ENCODE assay signal across 14 mouse cellular contexts in genomic region chr5:114785196-114785595, GRCm38 (mm10). TPM values are rescaled to one million over a fixed set of nuclear protein-coding genes. Genes with fewer than 3 reads are reported as not detected.
DNase-seq lines count a peak whose midpoint lies in the region; ATAC-seq and TF ChIP-seq lines count a peak whose summit lies in the region.
"Had no signal": no experiment of that assay in that cellular context is flagged by ENCODE, and none has a peak within 500 bp of the region (broad histone marks: within the 10 kb centered on the region; RNA-seq: fewer than 3 reads in every experiment).

No protein-coding gene starts in this region.

- no peak for TF ChIP-seq EP300 in heart, postnatal 0 days (IDR thresholded peaks at IDR 0.05; ENCODE audit: low read depth)

- no peak overlapping the region; the same call in 1 of the 2 replicates for H3K4me2 ChIP-seq in heart, embryonic 11.5 days
- peak overlapping the region; percentile 4; the same call in 1 of the 2 replicates for H3K4me2 ChIP-seq in heart, postnatal 0 days (ENCODE audit: low read depth, low read length)

- no peak overlapping the region for H3K27ac ChIP-seq in heart, embryonic 11.5 days (ENCODE audit: low read depth, low read length)
- H3K27ac ChIP-seq in heart, postnatal 0 days (ENCODE audit: low read depth): peak overlapping the region; percentile 76

- ATAC-seq in heart, embryonic 11.5 days (replicated peaks; ENCODE audit: insufficient number of reproducible peaks, low FRiP score, low TSS enrichment): no peak
- no peak for ATAC-seq in heart, postnatal 0 days (ENCODE audit: insufficient read depth, low read depth)
- ATAC-seq in frontal cortex, adult (ENCODE audit: low TSS enrichment): no peak

- no peaks in the 10 kb centered on the region for H3K27me3 ChIP-seq in heart, embryonic 11.5 days (ENCODE audit: control insufficient read depth, insufficient read depth, low read length)
- no peaks in the 10 kb centered on the region for H3K27me3 ChIP-seq in heart, postnatal 0 days (ENCODE audit: control insufficient read depth, insufficient read depth, low read length)
- H3K27me3 ChIP-seq: CH12.LX had no signal

- H3K9me3 ChIP-seq in heart, embryonic 11.5 days (replicated peaks; ENCODE audit: control insufficient read depth, low read length): no peaks in the 10 kb centered on the region
- no peaks in the 10 kb centered on the region for H3K9me3 ChIP-seq in heart, postnatal 0 days (replicated peaks; ENCODE audit: control insufficient read depth, low read length)

- 71% methylated on average over 5 of the region's 5 CpGs for WGBS in heart, embryonic 11.5 days (ENCODE audit: insufficient replicate concordance)
- WGBS in lung, adult 2 months: 60% methylated on average over 5 of the region's 5 CpGs
- WGBS in heart, postnatal 0 days: 62% methylated on average over 5 of the region's 5 CpGs

- no peak for DNase-seq in heart, adult 18-20 months
- no peak for DNase-seq in lung, adult 2 months
- DNase-seq in lung, adult 18-20 months: no peak
- peak; percentile 52 for DNase-seq in adrenal gland, postnatal 10 days
- DNase-seq in heart, postnatal 0 days (ENCODE audit: low spot score): no peak
- DNase-seq in layer of hippocampus, adult 11-12 months (ENCODE audit: low spot score): no peak
- DNase-seq: cerebellum, adult 2 months; gastrocnemius, postnatal 14 days; kidney, adult 18-20 months; right cerebral cortex, postnatal 14 days had no signal

- H3K9ac ChIP-seq in heart, embryonic 11.5 days (ENCODE audit: low read depth, low read length): 0 out of 2 replicates have a peak overlapping the region, but pooled peaks have one; percentile 34
- H3K9ac ChIP-seq in heart, postnatal 0 days (replicated peaks; ENCODE audit: low read depth, low read length): no peak overlapping the region

- no peak for TF ChIP-seq CTCF in lung, adult 2 months (IDR thresholded peaks at IDR 0.05; ENCODE audit: insufficient read depth, low read length)
- no peak for TF ChIP-seq CTCF in heart, postnatal 0 days (IDR thresholded peaks at IDR 0.05; ENCODE audit: low read depth)

- H3K4me1 ChIP-seq in heart, embryonic 11.5 days (ENCODE audit: control insufficient read depth, insufficient read depth, low read length): peaks cover 42% of the 10 kb centered on the region
- peaks cover 33% of the 10 kb centered on the region for H3K4me1 ChIP-seq in lung, adult 2 months (ENCODE audit: control insufficient read depth, insufficient read depth, low read length)
- peaks cover 23% of the 10 kb centered on the region for H3K4me1 ChIP-seq in heart, postnatal 0 days (ENCODE audit: control insufficient read depth, insufficient read depth)

- 0 out of 2 replicates have a peak, but pooled peaks cover 3% of the 10 kb centered on the region for H3K36me3 ChIP-seq in heart, embryonic 11.5 days (ENCODE audit: control insufficient read depth, insufficient read depth, low read length)
- H3K36me3 ChIP-seq in heart, postnatal 0 days (replicated peaks; ENCODE audit: control insufficient read depth, insufficient read depth, low read length): peaks cover 33% of the 10 kb centered on the region

- H3K4me3 ChIP-seq in heart, embryonic 11.5 days (ENCODE audit: low read depth, low read length): no peak overlapping the region
- H3K4me3 ChIP-seq in lung, adult 2 months (replicated peaks; ENCODE audit: extremely low read depth, low read depth, low read length): peak overlapping the region; percentile 8
- H3K4me3 ChIP-seq in heart, postnatal 0 days (ENCODE audit: low read depth, low read length): no peak overlapping the region
- H3K4me3 ChIP-seq: left cerebral cortex, adult 2 months had no signal

- no peak for TF ChIP-seq POLR2A in lung, adult 2 months (IDR thresholded peaks at IDR 0.05; ENCODE audit: borderline replicate concordance, extremely low read depth, low read depth, low read length)

RNA-seq across cellular contexts. Expression of gene Git2, which starts 9.9 kb away (rescaled TPM):
- 28.9 and 30.6 TPM in 2 replicates for polyA plus RNA-seq in heart, embryonic 11.5 days (2014; fragmentation: Nextera tagmentation; extraction: Ambion mirVana)
- 10 to 100 TPM; 20.7 to 26.7 TPM for total RNA-seq in heart, adult 18-20 months (2021)
- polyA plus RNA-seq in lung, adult 2 months (2012; rRNA removed): 97.6 and 105 TPM in 2 replicates
- 10 to 100 TPM; 45.3 to 63.5 TPM for total RNA-seq in adrenal gland, postnatal 10 days (2021)
- 37.7 and 53.3 TPM in 2 replicates for total RNA-seq in heart, postnatal 0 days (2014; rRNA removed; ENCODE audit: low replicate concordance)
- polyA plus RNA-seq in heart, postnatal 0 days (2015; fragmentation: Nextera tagmentation; extraction: Ambion mirVana): 21.1 and 21.5 TPM in 2 replicates

RNA-seq across cellular contexts. Expression of gene Ankrd13a, which starts 10.7 kb away (rescaled TPM):
- polyA plus RNA-seq in heart, embryonic 11.5 days (2014; fragmentation: Nextera tagmentation; extraction: Ambion mirVana): 37.6 and 39.7 TPM in 2 replicates
- total RNA-seq in heart, adult 18-20 months (2021): 10 to 100 TPM; 30.6 to 35.8 TPM
- 92.1 and 104 TPM in 2 replicates for polyA plus RNA-seq in lung, adult 2 months (2012; rRNA removed)
- 10 to 100 TPM; 91.7 to 95.0 TPM for total RNA-seq in adrenal gland, postnatal 10 days (2021)
- total RNA-seq in heart, postnatal 0 days (2014; rRNA removed; ENCODE audit: low replicate concordance): 42.8 and 43.8 TPM in 2 replicates
- 19.7 and 23.8 TPM in 2 replicates for polyA plus RNA-seq in heart, postnatal 0 days (2015; fragmentation: Nextera tagmentation; extraction: Ambion mirVana)

RNA-seq across cellular contexts. Expression of gene 1500011B03Rik, which starts 38.1 kb away (rescaled TPM):
- 62.7 and 63.7 TPM in 2 replicates for polyA plus RNA-seq in heart, embryonic 11.5 days (2014; fragmentation: Nextera tagmentation; extraction: Ambion mirVana)
- total RNA-seq in heart, adult 18-20 months (2021): 1 to 10 TPM; 4.0 to 4.5 TPM
- polyA plus RNA-seq in lung, adult 2 months (2012; rRNA removed): 16.7 and 26.0 TPM in 2 replicates
- 10 to 100 TPM; 39.1 to 55.8 TPM for total RNA-seq in adrenal gland, postnatal 10 days (2021)
- total RNA-seq in heart, postnatal 0 days (2014; rRNA removed; ENCODE audit: low replicate concordance): 31.3 and 49.2 TPM in 2 replicates
- polyA plus RNA-seq in heart, postnatal 0 days (2015; fragmentation: Nextera tagmentation; extraction: Ambion mirVana): 35.3 and 37.2 TPM in 2 replicates
